Mouse (Mus musculus) kidney, postnatal 36 days (tissue): ENCODE data around the gene Ilf3.
"Not testable (repeated sequence)": the region's sequence is repeated elsewhere in the genome, so short reads cannot be mapped to it uniquely, and the experiment has no call there.

Experiments
- DNase-seq, 2 experiments: peaks; one replicate each; pipeline ENCODE4 v3.0.0; 2021 to 2022; ENCODE audit warnings: mixed read lengths in 2 of 2

The Ilf3 gene

GRCm38 (mm10) chr9:21367357-21368111, at the start of gene Ilf3:
Ilf3 (plus strand) TSS chr9:21367871.
- DNase-seq = peak; percentile 100

- no peak for DNase-seq
Measured at GRCm38 (mm10) chr9:21318792-21319191, 48.9 kb upstream of the Ilf3 start.

GRCm38 (mm10) chr9:21319503-21319902, 48.2 kb upstream of the Ilf3 start:
- no peak for DNase-seq

- no peak for DNase-seq
Measured at GRCm38 (mm10) chr9:21320280-21320618, 47.4 kb upstream of the Ilf3 start.

GRCm38 (mm10) chr9:21320619-21321512, 46.8 kb upstream of the Ilf3 start, which contains the start of gene Slc44a2:
Slc44a2 (plus strand) TSS chr9:21320698.
- DNase-seq = peak; percentile 82 to 92

- DNase-seq = peak; percentile 56 to 65
Measured at GRCm38 (mm10) chr9:21321513-21321835, 46.2 kb upstream of the Ilf3 start.

GRCm38 (mm10) chr9:21322211-21322916, 45.3 kb upstream of the Ilf3 start:
- no peak for DNase-seq

GRCm38 (mm10) chr9:21322917-21323297, 44.8 kb upstream of the Ilf3 start:
- not testable (repeated sequence) for DNase-seq

GRCm38 (mm10) chr9:21324269-21324668, 43.4 kb upstream of the Ilf3 start:
- peak; percentile 44 to 67 for DNase-seq

GRCm38 (mm10) chr9:21327569-21327968, 40.1 kb upstream of the Ilf3 start:
- no peak for DNase-seq

- no peak for DNase-seq
Measured at GRCm38 (mm10) chr9:21328041-21328440, 39.6 kb upstream of the Ilf3 start.

- no peak for DNase-seq
Measured at GRCm38 (mm10) chr9:21329041-21329440, 38.6 kb upstream of the Ilf3 start.

GRCm38 (mm10) chr9:21329699-21330289, 37.9 kb upstream of the Ilf3 start:
- no peak for DNase-seq

- DNase-seq = no peak
Measured at GRCm38 (mm10) chr9:21331365-21332140, 36.1 kb upstream of the Ilf3 start.

- DNase-seq = no peak
Measured at GRCm38 (mm10) chr9:21332161-21333061, 35.3 kb upstream of the Ilf3 start.

- no peak for DNase-seq
Measured at GRCm38 (mm10) chr9:21333523-21333922, 34.1 kb upstream of the Ilf3 start.

- no peak for DNase-seq
Measured at GRCm38 (mm10) chr9:21334747-21335146, 32.9 kb upstream of the Ilf3 start.

- no peak for DNase-seq
Measured at GRCm38 (mm10) chr9:21335391-21335790, 32.3 kb upstream of the Ilf3 start.

- DNase-seq = no peak
Measured at GRCm38 (mm10) chr9:21336491-21336890, 31.2 kb upstream of the Ilf3 start.

- DNase-seq = peak; percentile 72 to 73
Measured at GRCm38 (mm10) chr9:21337652-21338051, 30.0 kb upstream of the Ilf3 start.

- DNase-seq = no peak
Measured at GRCm38 (mm10) chr9:21340411-21340810, 27.3 kb upstream of the Ilf3 start.
